Mouse (Mus musculus) hindbrain, postnatal 0 days (tissue): ENCODE measurements around the gene Lgr4. TPM values are rescaled to one million over a fixed set of nuclear protein-coding genes. Genes with fewer than 3 reads are reported as not detected.

Source experiments
- ATAC-seq: fragments of 200-750 bp; cut with Nextera tagmentation; 2 replicates; pipeline ENCODE4 v1.8.0; 2017; ENCODE audit warnings: mild to moderate bottlenecking, moderate TSS enrichment, moderate library complexity
- DNase-seq: peaks from one replicate; pipeline ENCODE4 v3.0.0-alpha.2; 2015; ENCODE audit warnings: low spot score
- H3K27ac ChIP-seq: fragments of 300-500 bp; sonication (generic); 2 replicates; pipeline ENCODE4 v1.5.1; 2014; ENCODE audit warnings: mild to moderate bottlenecking
- H3K27me3 ChIP-seq: fragments of 300-500 bp; sonication (generic); 2 replicates; pipeline ENCODE4 v1.6.1; 2014; ENCODE audit warnings: low read length, mixed read lengths; ENCODE audit not compliant: insufficient read depth
- H3K36me3 ChIP-seq: fragments of 300-500 bp; sonication (generic); 2 replicates; pipeline ENCODE4 v1.6.1; 2014; ENCODE audit warnings: low read length, mixed read lengths; ENCODE audit not compliant: insufficient read depth
- H3K4me1 ChIP-seq: fragments of 300-500 bp; sonication (generic); 2 replicates; pipeline ENCODE4 v1.6.1; 2014; ENCODE audit warnings: antibody characterized with exemption, low read length, mixed read lengths; ENCODE audit not compliant: insufficient read depth
- H3K4me2 ChIP-seq: fragments of 300-500 bp; sonication (generic); 2 replicates; pipeline ENCODE4 v1.6.1; 2014; ENCODE audit warnings: low read depth, mild to moderate bottlenecking, low read length, moderate library complexity, mixed read lengths
- H3K4me3 ChIP-seq: fragments of 300-500 bp; sonication (generic); 2 replicates; pipeline ENCODE4 v1.5.1; 2014; ENCODE audit warnings: low read length
- H3K9ac ChIP-seq: fragments of 300-500 bp; sonication (generic); replicated peaks from 2 replicates; pipeline ENCODE4 v1.6.1; 2014; ENCODE audit warnings: mild to moderate bottlenecking, low read length, moderate library complexity, mixed read lengths
- H3K9me3 ChIP-seq: fragments of 300-500 bp; sonication (generic); 2 replicates; pipeline ENCODE4 v1.6.1; 2016; ENCODE audit warnings: low read length, mixed read lengths
- CTCF ChIP-seq: IDR thresholded peaks from 2 replicates; pipeline ENCODE4 v1.5.1; 2016; ENCODE audit warnings: antibody characterized with exemption, control low read depth, low read depth
- WGBS: fragments of 180-500 bp; shearing (Covaris S2); extraction: QIAGEN DNeasy Blood & Tissue Kit; methylation state at CpG from one replicate; pipeline ENCODE4 v1.1.7; 2014; 5-methylcytosine and 5-hydroxymethylcytosine counted together
- polyA plus RNA-seq: library from polyadenylated mRNA; unstranded; fragments of >200 nt; fragmentation: Nextera tagmentation; extraction: Ambion mirVana; gene quantifications from 2 replicates; pipeline ENCODE4 v1.2.1, GENCODE M21; 2015
- total RNA-seq: library from RNA; depleted of rRNA; stranded (reverse); fragments of >200 nt; gene quantifications from 2 replicates; pipeline ENCODE4 v1.2.3, GENCODE M21; 2014

Lgr4 gene
- total and polyA plus RNA-seq, 2 experiments from 2014 or later, result 9.0 to 27.9 TPM

GRCm38 (mm10) chr2:109955060-109955459, 37.6 kb downstream of the Lgr4 start:
- H3K4me2 ChIP-seq, result no peak overlapping the region
- no peak overlapping the region for H3K27ac ChIP-seq
- H3K36me3 ChIP-seq, result no peaks in the 10 kb centered on the region
- DNase-seq, result no peak
- TF ChIP-seq CTCF, result no peak
- peaks cover 4% of the 10 kb centered on the region; the same call in 1 of the 2 replicates for H3K4me1 ChIP-seq
- ATAC-seq, result no peak
- 58% methylated on average over 5 of the region's 5 CpGs for WGBS
- no peak overlapping the region for H3K9ac ChIP-seq
- no peaks in the 10 kb centered on the region for H3K27me3 ChIP-seq
- no peak overlapping the region for H3K4me3 ChIP-seq
- H3K9me3 ChIP-seq, result no peaks in the 10 kb centered on the region

- H3K9me3 ChIP-seq, result no peaks in the 10 kb centered on the region
- DNase-seq (no peak), ATAC-seq (no peak)
- TF ChIP-seq CTCF, result no peak
- 81% methylated on average over 5 of the region's 5 CpGs for WGBS
- peaks cover 4% of the 10 kb centered on the region; the same call in 1 of the 2 replicates for H3K4me1 ChIP-seq
- no peaks in the 10 kb centered on the region for H3K36me3 ChIP-seq
- H3K27me3 ChIP-seq, result no peaks in the 10 kb centered on the region
- H3K9ac ChIP-seq, result no peak overlapping the region
- no peak overlapping the region for H3K27ac ChIP-seq
- no peak overlapping the region for H3K4me2 ChIP-seq
- no peak overlapping the region for H3K4me3 ChIP-seq
Observed at GRCm38 (mm10) chr2:109955910-109956309, 38.5 kb downstream of the Lgr4 start.

GRCm38 (mm10) chr2:109956785-109957184, 39.3 kb downstream of the Lgr4 start:
- H3K4me2 ChIP-seq, result no peak overlapping the region
- no peaks in the 10 kb centered on the region for H3K27me3 ChIP-seq
- no peak for TF ChIP-seq CTCF
- peaks cover 4% of the 10 kb centered on the region; the same call in 1 of the 2 replicates for H3K4me1 ChIP-seq
- DNase-seq, result no peak
- H3K27ac ChIP-seq, result no peak overlapping the region
- WGBS, result 80% methylated on average over 4 of the region's 4 CpGs
- no peak overlapping the region for H3K4me3 ChIP-seq
- no peak overlapping the region for H3K9ac ChIP-seq
- no peak for ATAC-seq
- H3K36me3 ChIP-seq, result no peaks in the 10 kb centered on the region
- H3K9me3 ChIP-seq, result no peaks in the 10 kb centered on the region

GRCm38 (mm10) chr2:109958692-109959406, 41.4 kb downstream of the Lgr4 start:
- no peaks in the 10 kb centered on the region for H3K36me3 ChIP-seq
- no peak for DNase-seq
- H3K27me3 ChIP-seq, result no peaks in the 10 kb centered on the region
- no peak for ATAC-seq
- H3K27ac ChIP-seq, result no peak overlapping the region
- H3K9ac ChIP-seq, result no peak overlapping the region
- TF ChIP-seq CTCF, result no peak
- H3K9me3 ChIP-seq, result no peaks in the 10 kb centered on the region
- no peak overlapping the region for H3K4me3 ChIP-seq
- WGBS, result 83% methylated on average over 4 of the region's 4 CpGs
- H3K4me1 ChIP-seq, result no peaks in the 10 kb centered on the region; the same call in 1 of the 2 replicates
- H3K4me2 ChIP-seq, result no peak overlapping the region

DNA sequence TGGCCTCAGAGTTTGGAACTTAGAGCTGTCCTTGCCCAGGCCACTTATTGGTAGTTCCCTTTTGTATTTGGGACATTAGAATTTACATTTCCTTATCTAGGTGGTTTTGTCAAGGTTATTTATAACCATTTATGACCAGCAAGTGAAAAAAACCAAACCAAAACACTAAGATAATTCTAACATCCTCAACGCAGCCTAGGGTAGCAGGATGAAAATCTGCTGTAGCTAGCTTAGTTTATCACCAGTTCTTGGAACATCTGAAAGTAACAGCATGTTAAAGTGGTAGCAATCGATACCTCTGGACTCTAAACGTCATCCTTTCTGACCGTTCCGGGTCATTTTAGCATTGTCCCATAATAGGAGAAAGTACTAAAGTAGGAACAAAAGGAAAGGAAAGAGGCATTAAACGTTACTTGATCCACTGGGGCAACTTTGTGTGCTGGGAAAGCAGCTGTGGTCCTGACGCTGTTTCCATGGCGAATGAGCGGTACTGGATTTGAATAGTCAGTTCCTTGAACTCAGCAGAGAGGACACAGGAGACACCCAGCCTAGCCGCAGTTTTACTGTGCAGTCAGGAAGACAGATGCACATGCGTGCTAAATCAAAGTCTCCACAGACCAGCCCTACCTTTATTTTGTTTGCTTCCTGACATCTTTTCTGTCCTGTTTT, 42.1 kb downstream of the Lgr4 start:
- ATAC-seq (no peak), DNase-seq (no peak)
- H3K36me3 ChIP-seq, result no peaks in the 10 kb centered on the region
- H3K4me2 ChIP-seq, result 0 out of 2 replicates have a peak overlapping the region, but pooled peaks have one; percentile 7
- no peak overlapping the region for H3K4me3 ChIP-seq
- H3K4me1 ChIP-seq, result no peaks in the 10 kb centered on the region; the same call in 1 of the 2 replicates
- H3K9me3 ChIP-seq, result no peaks in the 10 kb centered on the region
- no peaks in the 10 kb centered on the region for H3K27me3 ChIP-seq
- no peak for TF ChIP-seq CTCF
- H3K9ac ChIP-seq, result no peak overlapping the region
- 31% methylated on average over 11 of the region's 11 CpGs for WGBS
- H3K27ac ChIP-seq, result 0 out of 2 replicates have a peak overlapping the region, but pooled peaks have one; percentile 26

GRCm38 (mm10) chr2:109960246-109960645, 42.8 kb downstream of the Lgr4 start:
- DNase-seq, result peak; percentile 34

GRCm38 (mm10) chr2:109961174-109961573, 43.7 kb downstream of the Lgr4 start:
- no peak for TF ChIP-seq CTCF
- no peaks in the 10 kb centered on the region for H3K36me3 ChIP-seq
- no peak overlapping the region for H3K27ac ChIP-seq

More at GRCm38 (mm10) chr2:109960246-109960645, 42.8 kb downstream of the Lgr4 start:
- H3K4me1 ChIP-seq, result no peaks in the 10 kb centered on the region; the same call in 1 of the 2 replicates
- H3K27me3 ChIP-seq, result no peaks in the 10 kb centered on the region
- no peak overlapping the region for H3K27ac ChIP-seq
- no peak overlapping the region for H3K4me3 ChIP-seq
- H3K9ac ChIP-seq, result no peak overlapping the region
- no peaks in the 10 kb centered on the region for H3K36me3 ChIP-seq
- 21% methylated on average over 3 of the region's 3 CpGs for WGBS
- H3K4me2 ChIP-seq, result no peak overlapping the region
- ATAC-seq, result peak; percentile 51; the same call in 1 of the 2 replicates
- no peak for TF ChIP-seq CTCF
- no peaks in the 10 kb centered on the region for H3K9me3 ChIP-seq

More at GRCm38 (mm10) chr2:109961174-109961573, 43.7 kb downstream of the Lgr4 start:
- H3K9me3 ChIP-seq, result no peaks in the 10 kb centered on the region
- no peak overlapping the region for H3K4me3 ChIP-seq
- ATAC-seq, result no peak
- DNase-seq, result no peak
- H3K9ac ChIP-seq, result no peak overlapping the region
- WGBS, result 75% methylated on average over 4 of the region's 4 CpGs
- no peak overlapping the region for H3K4me2 ChIP-seq
- H3K27me3 ChIP-seq, result no peaks in the 10 kb centered on the region
- no peaks in the 10 kb centered on the region; the same call in 1 of the 2 replicates for H3K4me1 ChIP-seq
